Mouse (Mus musculus) erythroblast, embryonic 14.5 days (primary cell): Measurements from ENCODE around the gene Ntpcr.

ENCODE experiments used
- GATA1 ChIP-seq: IDR thresholded peaks from 2 replicates; pipeline ENCODE4 v1.6.1; 2012; ENCODE audit warnings: low read length, inconsistent platforms, mixed read lengths
- TAL1 ChIP-seq: IDR thresholded peaks from 3 replicates; pipeline ENCODE4 v1.6.1; 2012; ENCODE audit warnings: low read length, inconsistent platforms, mixed read lengths

GRCm38 (mm10) chr8:125738956-125739355 is 9.2 kb downstream of the Ntpcr start:
- no peak for TF ChIP-seq GATA1
- no peak for TF ChIP-seq TAL1
